In genomic region chr6:140677041-140677440, GRCm38 (mm10) we compare ENCODE assay signal across 30 mouse cellular contexts. TPM values are rescaled to one million over a fixed set of nuclear protein-coding genes. Genes with fewer than 3 reads are reported as not detected.
"Had no signal": no experiment of that assay in that cellular context is flagged by ENCODE, and none has a peak within 500 bp of the region (broad histone marks: within the 10 kb centered on the region; RNA-seq: fewer than 3 reads in every experiment).

No protein-coding gene starts in this region.

- ATAC-seq: intestine, postnatal 0 days; liver, embryonic 12.5 days; midbrain, embryonic 13.5 days; midbrain, embryonic 16.5 days had no signal

- H3K4me1 ChIP-seq: liver, embryonic 12.5 days; liver, embryonic 15.5 days had no signal

- H3K9ac ChIP-seq: limb, embryonic 13.5 days; liver, embryonic 12.5 days; liver, embryonic 15.5 days; lung, embryonic 15.5 days; midbrain, embryonic 13.5 days; neural tube, embryonic 13.5 days; stomach, embryonic 15.5 days had no signal

- H3K27ac ChIP-seq: limb, embryonic 10.5 days; limb, embryonic 13.5 days; liver, embryonic 12.5 days; liver, embryonic 15.5 days; lung, embryonic 15.5 days; midbrain, embryonic 10.5 days; midbrain, embryonic 13.5 days; neural tube, embryonic 13.5 days; stomach, embryonic 15.5 days had no signal

- H3K27me3 ChIP-seq: limb, embryonic 13.5 days; liver, embryonic 12.5 days; liver, embryonic 15.5 days; lung, embryonic 15.5 days; neural tube, embryonic 13.5 days; stomach, embryonic 15.5 days had no signal

- H3K4me3 ChIP-seq: limb, embryonic 10.5 days; limb, embryonic 13.5 days; liver, embryonic 12.5 days; liver, embryonic 15.5 days; lung, embryonic 15.5 days; megakaryocyte, embryonic 14.5 days; midbrain, embryonic 10.5 days; midbrain, embryonic 13.5 days; myocyte; neural tube, embryonic 13.5 days; stomach, embryonic 15.5 days had no signal

- H3K9me3 ChIP-seq: limb, embryonic 10.5 days; limb, embryonic 13.5 days; liver, embryonic 12.5 days; liver, embryonic 15.5 days; lung, embryonic 15.5 days; midbrain, embryonic 10.5 days; midbrain, embryonic 13.5 days; neural tube, embryonic 13.5 days; stomach, embryonic 15.5 days had no signal

- DNase-seq: kidney, adult 9 months; kidney, postnatal 36 days; liver; lung, adult 18-20 months; lung, postnatal 10 days; lung, postnatal 36 days; retina, postnatal 1 day; right cerebral cortex, postnatal 25 days; spleen, adult 18-20 months; thymus, postnatal 25 days had no signal

- H3K4me2 ChIP-seq: limb, embryonic 13.5 days; liver, embryonic 12.5 days; liver, embryonic 15.5 days; midbrain, embryonic 13.5 days; neural tube, embryonic 13.5 days; stomach, embryonic 15.5 days had no signal

- H3K36me3 ChIP-seq: limb, embryonic 10.5 days; limb, embryonic 13.5 days; liver, embryonic 12.5 days; liver, embryonic 15.5 days; lung, embryonic 15.5 days; midbrain, embryonic 10.5 days; midbrain, embryonic 13.5 days; neural tube, embryonic 13.5 days; stomach, embryonic 15.5 days had no signal

RNA-seq across cellular contexts. Expression of gene Gm11077, which starts 52.0 kb away (rescaled TPM):
- total RNA-seq: layer of hippocampus, adult 18-20 months; layer of hippocampus, postnatal 14 days; left cerebral cortex, adult 8-10 months; left cerebral cortex, postnatal 25 days; monocyte, adult 5-6 weeks; neutrophil, adult 5-6 weeks had no signal
- polyA plus RNA-seq: intestine, postnatal 0 days; limb, embryonic 10.5 days; limb, embryonic 13.5 days; liver, embryonic 12.5 days; liver, embryonic 15.5 days; lung, embryonic 15.5 days; midbrain, embryonic 10.5 days; midbrain, embryonic 13.5 days; midbrain, embryonic 16.5 days; myocyte; neural tube, embryonic 13.5 days; stomach, embryonic 15.5 days; thymus, postnatal 0 days had no signal
